Mouse (Mus musculus) midbrain, embryonic 15.5 days (tissue): ENCODE data around the gene Slc25a26. TPM values are rescaled to one million over a fixed set of nuclear protein-coding genes. Genes with fewer than 3 reads are reported as not detected.

ENCODE experiments used
- ATAC-seq: fragments of 200-750 bp; cut with Nextera tagmentation; replicated peaks from 2 replicates; pipeline ENCODE4 v1.8.0; 2017; ENCODE audit warnings: moderate TSS enrichment
- H3K27ac ChIP-seq: fragments of 300-500 bp; sonication (generic); 2 replicates; pipeline ENCODE4 v1.5.1; 2015; ENCODE audit warnings: mild to moderate bottlenecking, inconsistent platforms
- H3K27me3 ChIP-seq: fragments of 300-500 bp; sonication (generic); replicated peaks from 2 replicates; pipeline ENCODE4 v1.6.1; 2015; ENCODE audit warnings: inconsistent platforms
- H3K36me3 ChIP-seq: fragments of 300-500 bp; sonication (generic); replicated peaks from 2 replicates; pipeline ENCODE4 v1.6.1; 2015; ENCODE audit warnings: inconsistent platforms
- H3K4me1 ChIP-seq: fragments of 300-500 bp; sonication (generic); 2 replicates; pipeline ENCODE4 v1.6.1; 2015; ENCODE audit warnings: inconsistent platforms
- H3K4me2 ChIP-seq: fragments of 300-500 bp; sonication (generic); 2 replicates; pipeline ENCODE4 v1.6.1; 2015; ENCODE audit warnings: inconsistent platforms, mild to moderate bottlenecking, moderate library complexity
- H3K4me3 ChIP-seq: fragments of 300-500 bp; sonication (generic); 2 replicates; pipeline ENCODE4 v1.5.1; 2015; ENCODE audit warnings: mild to moderate bottlenecking, inconsistent platforms
- H3K9ac ChIP-seq: fragments of 300-500 bp; sonication (generic); 2 replicates; pipeline ENCODE4 v1.6.1; 2015; ENCODE audit warnings: mild to moderate bottlenecking, inconsistent platforms
- H3K9me3 ChIP-seq: fragments of 300-500 bp; sonication (generic); 2 replicates; pipeline ENCODE4 v1.6.1; 2016; ENCODE audit warnings: inconsistent platforms
- WGBS: fragments of 180-500 bp; shearing (Covaris S2); methylation state at CpG from one replicate; pipeline ENCODE4 v1.1.7; 2015; ENCODE audit warnings: mixed read lengths; 5-methylcytosine and 5-hydroxymethylcytosine counted together
- polyA plus RNA-seq: library from polyadenylated mRNA; unstranded; fragments of >200 nt; fragmentation: Nextera tagmentation; extraction: Ambion mirVana; gene quantifications from 2 replicates; pipeline ENCODE4 v1.2.1, GENCODE M21; 2015

The Slc25a26 gene
- polyA plus RNA-seq, 1 experiment from 2014 or later, result 8.4 TPM

GRCm38 (mm10) chr6:94560896-94561295 is 60.8 kb downstream of the Slc25a26 start:
- 94% methylated on average over 1 of the region's 1 CpGs for WGBS
- H3K4me2 ChIP-seq, result no peak overlapping the region
- no peaks in the 10 kb centered on the region for H3K27me3 ChIP-seq
- H3K9me3 ChIP-seq, result no peaks in the 10 kb centered on the region
- no peak for ATAC-seq
- no peaks in the 10 kb centered on the region; the same call in 1 of the 2 replicates for H3K4me1 ChIP-seq
- no peak overlapping the region for H3K9ac ChIP-seq
- H3K4me3 ChIP-seq, result no peak overlapping the region
- no peaks in the 10 kb centered on the region for H3K36me3 ChIP-seq
- no peak overlapping the region for H3K27ac ChIP-seq

GRCm38 (mm10) chr6:94561346-94561745 is 61.2 kb downstream of the Slc25a26 start:
- no peak for ATAC-seq

GRCm38 (mm10) chr6:94563203-94563940 is 63.2 kb downstream of the Slc25a26 start:
- no peaks in the 10 kb centered on the region for H3K9me3 ChIP-seq
- H3K36me3 ChIP-seq, result no peaks in the 10 kb centered on the region
- ATAC-seq, result no peak
- H3K4me3 ChIP-seq, result no peak overlapping the region
- WGBS, result 62% methylated on average over 8 of the region's 8 CpGs
- no peak overlapping the region for H3K9ac ChIP-seq
- no peak overlapping the region for H3K27ac ChIP-seq
- no peaks in the 10 kb centered on the region; the same call in 1 of the 2 replicates for H3K4me1 ChIP-seq
- no peak overlapping the region for H3K4me2 ChIP-seq
- no peaks in the 10 kb centered on the region for H3K27me3 ChIP-seq

More at GRCm38 (mm10) chr6:94561346-94561745, 61.2 kb downstream of the Slc25a26 start:
- 83% methylated on average over 1 of the region's 1 CpGs for WGBS
- Histone ChIP-seq H3K4me3 (no peak overlapping the region), H3K9me3 (no peaks in the 10 kb centered on the region), H3K9ac (no peak overlapping the region), H3K4me1 (no peaks in the 10 kb centered on the region; the same call in 1 of the 2 replicates), H3K36me3 (no peaks in the 10 kb centered on the region), H3K27ac (no peak overlapping the region), H3K27me3 (no peaks in the 10 kb centered on the region), H3K4me2 (no peak overlapping the region)

- Histone ChIP-seq H3K27ac (no peak overlapping the region), H3K9me3 (no peaks in the 10 kb centered on the region), H3K36me3 (no peaks in the 10 kb centered on the region), H3K4me2 (no peak overlapping the region), H3K4me3 (no peak overlapping the region), H3K9ac (no peak overlapping the region), H3K4me1 (no peaks in the 10 kb centered on the region; the same call in 1 of the 2 replicates), H3K27me3 (no peaks in the 10 kb centered on the region)
- ATAC-seq, result no peak
- 97% methylated on average over 2 of the region's 2 CpGs for WGBS
Observed at GRCm38 (mm10) chr6:94565766-94566165, 65.6 kb downstream of the Slc25a26 start.

GRCm38 (mm10) chr6:94568040-94568439 is 67.9 kb downstream of the Slc25a26 start:
- Histone ChIP-seq H3K9ac (no peak overlapping the region), H3K36me3 (no peaks in the 10 kb centered on the region), H3K27ac (no peak overlapping the region), H3K4me2 (no peak overlapping the region), H3K4me1 (no peaks in the 10 kb centered on the region; the same call in 1 of the 2 replicates), H3K4me3 (no peak overlapping the region), H3K9me3 (no peaks in the 10 kb centered on the region), H3K27me3 (no peaks in the 10 kb centered on the region)
- WGBS, result 93% methylated on average over 2 of the region's 2 CpGs
- no peak for ATAC-seq

GRCm38 (mm10) chr6:94575526-94576166 is 75.5 kb downstream of the Slc25a26 start:
- peak; percentile 83 for ATAC-seq
- Histone ChIP-seq H3K4me3 (no peak overlapping the region), H3K27ac (peak overlapping the region; percentile 77), H3K4me1 (peaks cover 17% of the 10 kb centered on the region), H3K4me2 (no peak overlapping the region), H3K9me3 (no peaks in the 10 kb centered on the region), H3K9ac (no peak overlapping the region), H3K36me3 (no peaks in the 10 kb centered on the region), H3K27me3 (no peaks in the 10 kb centered on the region)
- WGBS, result 29% methylated on average over 9 of the region's 9 CpGs

GRCm38 (mm10) chr6:94577991-94578390 is 77.9 kb downstream of the Slc25a26 start:
- Histone ChIP-seq H3K27ac (no peak overlapping the region), H3K4me1 (peaks cover 17% of the 10 kb centered on the region), H3K4me2 (no peak overlapping the region), H3K27me3 (no peaks in the 10 kb centered on the region), H3K36me3 (no peaks in the 10 kb centered on the region), H3K4me3 (no peak overlapping the region), H3K9ac (no peak overlapping the region), H3K9me3 (no peaks in the 10 kb centered on the region)
- peak; percentile 75 for ATAC-seq
- WGBS, result 15% methylated on average over 8 of the region's 8 CpGs

- H3K9ac ChIP-seq, result no peak overlapping the region
- no peaks in the 10 kb centered on the region for H3K4me1 ChIP-seq
- H3K27me3 ChIP-seq, result no peaks in the 10 kb centered on the region
- H3K4me2 ChIP-seq, result no peak overlapping the region
- H3K36me3 ChIP-seq, result no peaks in the 10 kb centered on the region
- ATAC-seq, result no peak
- H3K9me3 ChIP-seq, result no peaks in the 10 kb centered on the region
- H3K27ac ChIP-seq, result no peak overlapping the region
- WGBS, result 91% methylated on average over 9 of the region's 9 CpGs
- H3K4me3 ChIP-seq, result no peak overlapping the region
Observed at GRCm38 (mm10) chr6:94582055-94582454, 81.9 kb downstream of the Slc25a26 start.

GRCm38 (mm10) chr6:94584147-94584695 is 84.1 kb downstream of the Slc25a26 start:
- Histone ChIP-seq H3K4me2 (no peak overlapping the region), H3K4me1 (no peaks in the 10 kb centered on the region), H3K27ac (no peak overlapping the region), H3K36me3 (no peaks in the 10 kb centered on the region), H3K9ac (no peak overlapping the region), H3K4me3 (no peak overlapping the region), H3K9me3 (no peaks in the 10 kb centered on the region), H3K27me3 (no peaks in the 10 kb centered on the region)
- 92% methylated on average over 9 of the region's 9 CpGs for WGBS
- no peak for ATAC-seq

- Histone ChIP-seq H3K9ac (no peak overlapping the region), H3K9me3 (no peaks in the 10 kb centered on the region), H3K4me1 (no peaks in the 10 kb centered on the region), H3K27ac (no peak overlapping the region), H3K4me2 (no peak overlapping the region), H3K27me3 (no peaks in the 10 kb centered on the region), H3K4me3 (no peak overlapping the region), H3K36me3 (no peaks in the 10 kb centered on the region)
- WGBS, result 89% methylated on average over 4 of the region's 4 CpGs
- no peak for ATAC-seq
Observed at GRCm38 (mm10) chr6:94584976-94585375, 84.8 kb downstream of the Slc25a26 start.

- Histone ChIP-seq H3K4me2 (no peak overlapping the region), H3K4me1 (peaks cover 9% of the 10 kb centered on the region), H3K4me3 (no peak overlapping the region), H3K36me3 (no peaks in the 10 kb centered on the region), H3K27me3 (no peaks in the 10 kb centered on the region), H3K9ac (no peak overlapping the region), H3K9me3 (no peaks in the 10 kb centered on the region), H3K27ac (no peak overlapping the region)
- 89% methylated on average over 4 of the region's 4 CpGs for WGBS
- no peak for ATAC-seq
Observed at GRCm38 (mm10) chr6:94588365-94588764, 88.2 kb downstream of the Slc25a26 start.

GRCm38 (mm10) chr6:94592243-94592642 is 92.1 kb downstream of the Slc25a26 start:
- Histone ChIP-seq H3K9ac (no peak overlapping the region), H3K9me3 (no peaks in the 10 kb centered on the region), H3K27ac (no peak overlapping the region), H3K4me3 (no peak overlapping the region), H3K4me1 (peaks cover 9% of the 10 kb centered on the region), H3K4me2 (no peak overlapping the region), H3K27me3 (no peaks in the 10 kb centered on the region), H3K36me3 (no peaks in the 10 kb centered on the region)
- 33% methylated on average over 8 of the region's 8 CpGs for WGBS
- no peak for ATAC-seq
